Mouse (Mus musculus): ENCODE results near the gene Pi16.

The Pi16 gene

DNA sequence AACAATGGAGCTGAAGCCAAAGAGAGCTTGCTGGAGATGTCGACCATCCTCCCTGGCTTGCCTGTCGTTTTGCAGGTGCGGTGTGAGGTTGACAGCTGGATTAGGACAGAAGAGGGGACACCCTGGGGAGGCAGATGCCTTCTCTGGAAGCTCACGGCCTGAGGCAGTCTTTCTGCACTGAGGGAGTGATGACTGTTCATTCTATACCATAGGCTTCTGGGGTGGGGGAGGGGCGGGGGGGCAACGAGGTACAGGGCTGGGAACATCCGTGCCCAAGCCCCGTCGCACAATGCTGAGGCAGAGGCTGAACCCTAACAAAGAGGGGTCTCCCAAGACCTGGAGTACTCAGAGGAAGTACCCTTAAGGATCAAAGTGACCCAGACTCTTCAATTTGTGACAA is 39.4 kb downstream of the Pi16 start:
- ATAC-seq (ENCODE audit: low TSS enrichment): no peak

- no peak for ATAC-seq (ENCODE audit: low TSS enrichment)
Observed at GRCm38 (mm10) chr17:29358928-29359327, 41.4 kb downstream of the Pi16 start.

DNA sequence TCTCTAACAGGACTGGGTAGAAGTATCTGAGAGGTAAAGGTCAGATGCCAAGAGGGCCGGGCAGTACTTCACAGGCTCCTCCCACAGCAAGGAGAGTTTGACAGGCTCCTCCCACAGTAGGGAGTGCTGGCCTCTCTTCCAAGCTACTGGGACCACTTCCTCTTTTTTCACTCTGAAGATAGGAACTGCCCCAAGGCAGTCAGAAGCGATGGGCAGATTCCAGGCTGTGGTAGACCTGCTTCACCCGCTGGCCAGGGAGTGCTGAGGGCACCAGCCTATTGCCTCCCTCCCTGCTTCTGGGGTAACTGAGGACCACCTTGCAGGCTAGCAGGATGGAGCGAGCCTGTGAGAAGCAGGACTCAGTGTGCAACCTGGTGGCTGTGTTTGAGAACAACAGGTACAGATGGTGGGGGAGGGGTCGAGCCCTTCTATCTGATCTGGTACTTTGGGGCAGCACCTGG is 43.3 kb downstream of the Pi16 start, which contains the start of gene Fgd2:
Gene Fgd2, plus strand, starts transcription at position 154 of the 461 bp plus-strand sequence.
- no peak for ATAC-seq (ENCODE audit: low TSS enrichment)

DNA sequence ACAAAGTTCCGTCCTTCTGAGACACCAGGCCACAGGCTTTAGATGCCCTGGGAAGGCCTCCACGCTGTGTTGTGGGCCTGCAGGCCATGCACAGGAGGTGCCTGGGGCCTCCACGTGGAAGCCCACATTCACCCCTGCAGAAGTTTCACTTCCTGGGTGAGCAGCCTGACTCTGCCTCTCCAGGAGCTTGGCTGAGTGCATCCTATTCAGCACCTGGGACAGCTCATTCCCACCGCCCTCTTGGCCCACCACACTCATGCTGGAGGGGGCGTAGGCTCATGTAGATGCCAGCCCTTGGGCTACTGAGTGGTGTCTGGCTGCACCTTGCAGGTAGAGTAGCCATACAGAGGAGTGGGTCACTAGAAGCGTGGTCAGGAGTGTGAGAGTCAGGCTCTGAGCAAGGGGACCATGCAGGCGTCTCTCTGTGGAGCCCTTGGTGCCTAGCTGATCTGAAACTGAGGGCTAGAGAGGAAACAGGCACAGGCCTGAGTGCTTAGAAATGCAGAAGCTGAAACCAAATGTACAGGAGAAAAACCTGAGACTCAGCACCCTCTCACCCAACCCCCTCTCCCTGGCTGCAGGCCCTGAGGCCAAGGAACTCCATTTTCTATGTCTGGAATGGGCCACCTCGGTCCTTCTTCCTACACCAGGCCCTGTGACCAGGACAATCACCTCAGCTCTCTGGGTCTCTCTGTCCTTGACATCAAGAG is 44.7 kb downstream of the Pi16 start:
- no peak for ATAC-seq (ENCODE audit: low TSS enrichment)

DNA sequence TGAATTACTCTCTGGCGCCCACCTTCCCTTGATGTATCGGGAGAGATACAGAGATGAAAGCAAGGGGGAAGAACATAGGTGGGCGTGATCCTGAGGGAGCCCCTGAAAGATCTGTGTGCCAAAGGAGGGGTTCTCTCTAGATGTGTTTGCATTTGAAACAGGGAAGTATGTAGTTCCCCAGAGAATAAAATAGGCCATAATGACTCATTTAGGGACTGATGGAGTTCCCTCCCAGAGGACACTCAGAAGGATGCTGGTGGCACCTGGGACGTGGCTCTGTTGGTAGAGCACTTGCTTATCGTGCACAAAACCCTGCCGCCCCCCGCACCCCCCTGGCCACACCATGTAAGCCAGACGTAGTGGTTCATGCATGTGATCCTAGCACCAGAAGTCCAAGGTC is 45.6 kb downstream of the Pi16 start:
- no peak for ATAC-seq (ENCODE audit: low TSS enrichment)

DNA sequence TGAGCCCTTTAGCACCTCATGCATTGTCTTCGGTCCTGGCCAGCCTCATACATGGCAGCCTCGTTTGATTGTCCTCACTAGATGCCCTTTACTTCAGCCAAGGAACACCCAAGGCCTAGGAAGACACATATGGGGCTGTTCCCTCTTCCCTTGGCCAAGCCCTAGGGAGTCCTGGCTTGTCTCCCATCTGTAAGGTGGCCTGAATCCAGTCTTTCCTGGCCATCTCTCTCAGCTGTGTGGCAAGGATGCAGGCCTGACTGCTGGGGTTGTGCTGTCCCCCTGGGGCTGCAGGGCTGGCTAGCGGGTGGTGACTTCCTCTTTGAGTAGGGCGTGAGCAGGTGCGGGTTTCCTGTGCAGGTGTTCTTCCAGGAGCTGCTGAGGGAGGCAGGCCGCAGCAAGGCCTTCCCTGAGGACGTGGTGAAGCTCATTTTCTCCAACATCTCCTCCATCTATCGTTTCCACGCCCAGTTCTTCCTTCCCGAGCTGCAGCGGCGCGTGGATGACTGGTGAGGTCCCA is 47.7 kb downstream of the Pi16 start:
- ATAC-seq (ENCODE audit: low TSS enrichment): no peak

DNA sequence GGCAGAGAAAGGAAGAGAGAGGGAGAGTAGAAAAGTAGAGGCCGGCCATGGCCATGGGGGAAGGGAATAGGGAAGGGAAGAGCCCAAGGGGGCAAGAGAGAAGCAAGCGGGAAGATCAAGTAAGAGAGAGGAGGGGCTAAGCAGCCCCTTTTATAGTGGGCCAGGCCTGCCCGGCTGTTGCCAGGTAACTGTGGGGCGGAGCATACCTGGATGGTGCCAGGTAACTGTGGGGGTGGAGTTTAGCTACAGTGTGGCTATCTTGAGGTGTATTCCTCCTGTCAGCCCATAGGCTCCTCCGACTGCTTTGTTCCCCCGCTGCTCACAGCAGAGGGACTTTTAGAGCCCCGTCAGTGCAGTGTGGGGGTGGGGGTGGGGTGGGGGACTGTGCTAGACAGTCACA is 51.2 kb downstream of the Pi16 start:
- ATAC-seq (ENCODE audit: low TSS enrichment): no peak

- peak; percentile 86 for ATAC-seq (ENCODE audit: low TSS enrichment)
Observed at GRCm38 (mm10) chr17:29370984-29371723, 53.7 kb downstream of the Pi16 start.

DNA sequence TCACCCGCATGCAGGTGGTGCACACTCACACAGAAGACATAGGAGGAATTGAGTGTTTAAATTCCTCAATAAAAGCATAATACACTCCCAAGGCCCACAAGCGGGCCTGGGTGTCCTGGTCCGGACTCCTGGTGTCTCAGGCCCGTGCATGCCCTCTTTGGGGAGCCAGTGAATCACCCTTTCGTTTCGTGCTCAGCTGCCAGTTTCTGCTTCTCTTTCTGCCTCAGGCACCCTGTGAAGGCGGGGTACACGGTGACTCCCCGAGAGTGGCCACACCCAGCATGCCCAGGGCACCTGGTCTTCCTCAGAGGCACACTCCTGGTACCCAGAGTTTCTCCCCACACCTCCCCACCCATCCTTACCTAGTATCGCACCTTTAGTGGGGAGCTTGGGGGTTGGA is 58.4 kb downstream of the Pi16 start:
- no peak for ATAC-seq (ENCODE audit: low TSS enrichment)

DNA sequence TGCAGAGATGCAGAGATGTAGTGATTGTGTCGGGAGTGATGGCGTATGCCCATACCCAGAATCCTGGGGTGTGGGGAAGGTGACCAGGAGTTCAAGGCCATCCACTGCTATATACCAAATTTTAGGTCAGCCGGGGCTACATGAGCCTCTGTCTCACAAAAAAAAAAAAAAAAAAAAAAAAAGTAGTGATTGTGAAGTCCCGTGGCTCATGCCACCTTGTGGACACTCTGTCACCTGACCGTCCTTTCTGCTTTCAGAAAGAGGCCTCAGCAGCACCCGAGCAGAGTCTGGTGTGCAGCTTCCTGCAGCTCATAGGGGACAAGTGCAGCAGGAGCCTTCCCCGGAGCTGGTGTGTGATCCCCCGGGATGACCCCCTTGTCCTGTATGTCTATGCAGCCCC is 60.6 kb downstream of the Pi16 start:
- no peak for ATAC-seq (ENCODE audit: low TSS enrichment)

Data from frontal cortex, adult (tissue).